Mouse (Mus musculus): Measurements from ENCODE around the gene Bap1. TPM values are rescaled to one million over a fixed set of nuclear protein-coding genes. Genes with fewer than 3 reads are reported as not detected.

The Bap1 gene
- polyA plus RNA-seq, 1 experiment from 2014 or later = 57.8 TPM

GRCm38 (mm10) chr14:31240528-31240927 is 10.7 kb upstream of the Bap1 start:
- no peak for ATAC-seq (replicated peaks; ENCODE audit: low FRiP score, low read depth)
- H3K27me3 ChIP-seq (ENCODE audit: insufficient read depth, low read length) = no peaks in the 10 kb centered on the region
- 44% methylated on average over 3 of the region's 3 CpGs for WGBS
- peaks cover 7% of the 10 kb centered on the region; the same call in 1 of the 2 replicates for H3K36me3 ChIP-seq (ENCODE audit: insufficient read depth, low read length)
- no peak overlapping the region for H3K4me2 ChIP-seq (ENCODE audit: low read length)
- no peak overlapping the region for H3K27ac ChIP-seq
- no peak overlapping the region for H3K4me3 ChIP-seq (replicated peaks; ENCODE audit: low read depth, low read length)
- TF ChIP-seq CTCF (IDR thresholded peaks at IDR 0.05; ENCODE audit: low read depth) = no peak
- H3K9ac ChIP-seq (ENCODE audit: low read depth, low read length) = no peak overlapping the region
- no peaks in the 10 kb centered on the region for H3K4me1 ChIP-seq (replicated peaks; ENCODE audit: insufficient read depth, low read length)
- no peak for DNase-seq (ENCODE audit: low spot score)
- no peaks in the 10 kb centered on the region for H3K9me3 ChIP-seq (replicated peaks; ENCODE audit: low read length)

DNA sequence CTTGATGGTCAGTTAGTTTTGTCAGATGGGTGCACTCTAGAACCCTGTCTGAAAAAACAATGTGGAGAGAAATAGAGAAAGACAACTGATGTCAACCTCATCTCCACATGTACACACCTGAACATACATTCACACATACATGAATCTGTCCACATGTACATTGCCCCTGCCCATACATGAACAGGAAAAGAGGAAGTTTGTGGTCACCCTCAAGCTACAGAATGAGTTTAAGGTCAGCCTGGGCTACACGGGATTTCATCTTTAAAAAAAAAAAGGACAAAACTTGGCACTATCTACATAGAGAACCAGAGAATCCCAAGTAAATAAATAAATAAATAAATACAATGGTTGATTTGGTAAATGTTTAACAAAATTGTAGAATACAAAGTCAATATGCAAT is 6.5 kb upstream of the Bap1 start:
- Histone ChIP-seq H3K36me3 (ENCODE audit: insufficient read depth, low read length) (no peaks in the 10 kb centered on the region), H3K9me3 (replicated peaks; ENCODE audit: low read length) (no peaks in the 10 kb centered on the region), H3K27ac (no peak overlapping the region), H3K4me2 (ENCODE audit: low read length) (no peak overlapping the region), H3K27me3 (ENCODE audit: insufficient read depth, low read length) (no peaks in the 10 kb centered on the region), H3K9ac (ENCODE audit: low read depth, low read length) (no peak overlapping the region), H3K4me1 (replicated peaks; ENCODE audit: insufficient read depth, low read length) (no peaks in the 10 kb centered on the region), H3K4me3 (replicated peaks; ENCODE audit: low read depth, low read length) (no peak overlapping the region)
- no peak for DNase-seq (ENCODE audit: low spot score)
- no peak for TF ChIP-seq CTCF (IDR thresholded peaks at IDR 0.05; ENCODE audit: low read depth)
- WGBS = 88% methylated on average over 1 of the region's 1 CpGs
- ATAC-seq (replicated peaks; ENCODE audit: low FRiP score, low read depth) = no peak

DNA sequence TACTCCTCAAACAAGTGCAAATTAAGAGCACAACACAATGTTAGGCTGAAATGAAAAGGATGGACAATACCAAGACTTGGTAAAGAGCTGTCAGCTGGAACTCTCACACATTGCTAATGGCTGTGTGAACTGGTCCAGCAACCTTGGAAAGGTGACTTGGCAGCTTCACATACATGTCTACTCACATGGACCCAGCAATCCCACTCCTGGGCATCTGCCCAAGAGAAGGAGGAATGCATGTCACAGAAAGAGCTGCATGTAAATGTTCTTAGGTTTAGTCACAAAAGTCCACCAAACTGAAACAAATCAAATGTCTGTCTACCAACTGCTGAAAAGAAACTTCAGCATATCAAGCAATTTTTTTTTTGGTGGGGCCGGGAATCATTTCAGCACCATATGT is 5.3 kb upstream of the Bap1 start:
- Histone ChIP-seq H3K9me3 (replicated peaks; ENCODE audit: low read length) (no peaks in the 10 kb centered on the region), H3K4me2 (ENCODE audit: low read length) (no peak overlapping the region), H3K27me3 (ENCODE audit: insufficient read depth, low read length) (no peaks in the 10 kb centered on the region), H3K9ac (ENCODE audit: low read depth, low read length) (no peak overlapping the region), H3K4me3 (replicated peaks; ENCODE audit: low read depth, low read length) (no peak overlapping the region), H3K4me1 (replicated peaks; ENCODE audit: insufficient read depth, low read length) (no peaks in the 10 kb centered on the region), H3K36me3 (ENCODE audit: insufficient read depth, low read length) (no peaks in the 10 kb centered on the region), H3K27ac (no peak overlapping the region)
- no peak for ATAC-seq (replicated peaks; ENCODE audit: low FRiP score, low read depth)
- no peak for TF ChIP-seq CTCF (IDR thresholded peaks at IDR 0.05; ENCODE audit: low read depth)
- 71% methylated on average over 1 of the region's 1 CpGs for WGBS
- no peak for DNase-seq (ENCODE audit: low spot score)

- TF ChIP-seq CTCF (IDR thresholded peaks at IDR 0.05; ENCODE audit: low read depth) = no peak
- no peak overlapping the region for H3K27ac ChIP-seq
- H3K36me3 ChIP-seq (ENCODE audit: insufficient read depth, low read length) = peaks cover 7% of the 10 kb centered on the region; the same call in 1 of the 2 replicates
- H3K9me3 ChIP-seq (replicated peaks; ENCODE audit: low read length) = no peaks in the 10 kb centered on the region
- no peak for ATAC-seq (replicated peaks; ENCODE audit: low FRiP score, low read depth)
- H3K4me2 ChIP-seq (ENCODE audit: low read length) = no peak overlapping the region
- H3K27me3 ChIP-seq (ENCODE audit: insufficient read depth, low read length) = no peaks in the 10 kb centered on the region
- H3K4me1 ChIP-seq (replicated peaks; ENCODE audit: insufficient read depth, low read length) = 0 out of 2 replicates have a peak, but pooled peaks cover 3% of the 10 kb centered on the region
- no peak overlapping the region for H3K4me3 ChIP-seq (replicated peaks; ENCODE audit: low read depth, low read length)
- DNase-seq (ENCODE audit: low spot score) = no peak
- 91% methylated on average over 6 of the region's 6 CpGs for WGBS
- H3K9ac ChIP-seq (ENCODE audit: low read depth, low read length) = no peak overlapping the region
These were observed 2.9 kb upstream of the Bap1 start for GRCm38 (mm10) chr14:31248396-31248795.

DNA sequence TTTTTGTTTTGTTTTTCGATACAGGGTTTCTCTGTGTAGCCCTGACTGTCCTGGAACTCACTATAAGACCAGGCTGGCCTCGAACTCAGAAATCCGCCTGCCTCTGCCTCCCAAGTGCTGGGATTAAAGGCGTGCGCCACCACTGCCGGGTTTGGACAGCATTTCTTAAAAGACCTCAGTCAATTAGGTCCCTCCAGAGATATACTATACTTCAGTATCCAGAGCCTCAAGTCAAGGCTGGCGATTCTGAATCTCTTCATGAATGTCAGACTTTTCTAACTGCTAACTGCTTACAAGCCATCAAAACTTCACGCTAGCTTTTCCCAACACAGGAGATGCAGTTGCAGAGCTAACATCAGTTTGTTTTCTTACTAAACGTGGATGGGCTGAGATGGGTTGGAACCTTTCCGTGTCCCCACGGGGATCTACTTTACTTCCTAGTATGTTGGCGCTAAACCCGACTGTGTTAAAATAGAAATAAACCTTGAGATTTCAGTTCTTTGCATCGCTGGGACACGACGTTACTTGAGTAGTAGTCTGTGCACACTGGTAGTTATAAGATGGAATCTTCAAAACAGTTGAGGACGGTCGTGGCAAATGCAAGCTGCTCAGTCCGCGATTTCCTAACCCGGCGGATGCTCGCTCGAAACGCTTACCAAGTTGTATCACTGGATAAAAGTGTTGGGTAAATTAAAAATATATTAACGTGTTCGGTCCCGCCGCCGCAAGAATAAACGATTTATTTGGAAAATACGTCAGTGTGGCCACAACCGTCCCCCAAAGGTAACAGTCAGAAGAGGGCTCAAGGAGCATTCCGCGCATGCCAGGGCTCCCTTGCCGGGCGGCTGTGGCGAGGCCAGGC is 797 bp upstream of the Bap1 start:
- no peaks in the 10 kb centered on the region for H3K27me3 ChIP-seq (ENCODE audit: insufficient read depth, low read length)
- 16% methylated on average over 38 of the region's 38 CpGs for WGBS
- peaks cover 27% of the 10 kb centered on the region for H3K36me3 ChIP-seq (ENCODE audit: insufficient read depth, low read length)
- peak overlapping the region; percentile 99 for H3K9ac ChIP-seq (ENCODE audit: low read depth, low read length)
- ATAC-seq (replicated peaks; ENCODE audit: low FRiP score, low read depth) = no peak
- no peaks in the 10 kb centered on the region for H3K9me3 ChIP-seq (replicated peaks; ENCODE audit: low read length)
- H3K27ac ChIP-seq = peak overlapping the region; percentile 90
- peak; percentile 84 for DNase-seq (ENCODE audit: low spot score)
- H3K4me3 ChIP-seq (replicated peaks; ENCODE audit: low read depth, low read length) = peak overlapping the region; percentile 99
- no peak for TF ChIP-seq CTCF (IDR thresholded peaks at IDR 0.05; ENCODE audit: low read depth)
- H3K4me1 ChIP-seq (replicated peaks; ENCODE audit: insufficient read depth, low read length) = 0 out of 2 replicates have a peak, but pooled peaks cover 3% of the 10 kb centered on the region
- peak overlapping the region; percentile 73 for H3K4me2 ChIP-seq (ENCODE audit: low read length)

DNA sequence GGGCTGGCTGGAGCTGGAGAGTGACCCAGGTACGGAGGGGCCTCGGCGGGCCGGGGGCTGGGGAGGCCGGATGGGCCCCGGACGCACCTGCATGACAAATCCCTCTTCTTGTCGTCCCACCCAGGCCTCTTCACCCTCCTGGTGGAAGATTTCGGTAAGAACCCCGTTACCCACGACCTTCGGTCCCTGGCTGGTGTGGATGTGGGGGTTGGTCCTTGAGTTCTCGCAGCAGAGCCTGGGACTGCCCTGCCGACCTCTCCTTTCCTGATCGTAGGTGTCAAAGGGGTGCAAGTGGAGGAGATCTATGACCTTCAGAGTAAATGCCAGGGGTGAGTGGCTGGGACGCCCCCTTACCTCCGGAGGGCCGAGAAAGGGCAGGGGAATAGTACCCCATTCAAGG is 376 bp downstream of the Bap1 start:
- Histone ChIP-seq H3K9ac (ENCODE audit: low read depth, low read length) (peak overlapping the region; percentile 99), H3K36me3 (ENCODE audit: insufficient read depth, low read length) (peaks cover 39% of the 10 kb centered on the region), H3K4me1 (replicated peaks; ENCODE audit: insufficient read depth, low read length) (0 out of 2 replicates have a peak, but pooled peaks cover 3% of the 10 kb centered on the region), H3K9me3 (replicated peaks; ENCODE audit: low read length) (no peaks in the 10 kb centered on the region), H3K27me3 (ENCODE audit: insufficient read depth, low read length) (no peaks in the 10 kb centered on the region), H3K4me2 (ENCODE audit: low read length) (peak overlapping the region; percentile 83), H3K27ac (peak overlapping the region; percentile 90), H3K4me3 (replicated peaks; ENCODE audit: low read depth, low read length) (peak overlapping the region; percentile 99)
- ATAC-seq (replicated peaks; ENCODE audit: low FRiP score, low read depth) = no peak; the same call in 1 of the 2 replicates
- no peak for DNase-seq (ENCODE audit: low spot score)
- 2% methylated on average over 18 of the region's 18 CpGs for WGBS
- no peak for TF ChIP-seq CTCF (IDR thresholded peaks at IDR 0.05; ENCODE audit: low read depth)

Data from kidney, postnatal 0 days (tissue).